Mouse (Mus musculus): Measurements from ENCODE around the gene Eif1ad.

DNA sequence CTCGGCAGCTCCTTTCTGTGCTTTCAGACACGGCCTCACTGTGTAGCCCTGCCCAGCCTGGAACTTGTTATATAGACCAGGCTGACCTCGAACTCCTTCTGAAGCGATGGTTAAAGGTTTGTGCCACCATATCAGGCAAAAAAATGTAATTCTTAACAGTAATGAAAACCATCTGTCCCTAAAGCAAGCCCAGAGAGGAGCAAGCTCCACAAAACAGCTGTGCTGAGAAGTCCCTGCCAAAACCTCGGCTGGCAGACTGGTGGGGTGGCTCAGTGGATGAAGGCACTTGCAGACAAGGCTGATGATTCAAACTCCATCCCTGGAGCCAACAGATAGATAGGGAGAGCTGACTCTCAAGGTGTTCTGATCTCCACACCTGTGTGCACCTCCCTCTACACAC, 42.5 kb downstream of the Eif1ad start:
- no peak for TF ChIP-seq CTCF (IDR thresholded peaks at IDR 0.05; ENCODE audit: low read depth)
- no peak for TF ChIP-seq EP300 (IDR thresholded peaks at IDR 0.05; ENCODE audit: low read depth)

All from liver, embryonic 14.5 days (tissue).